Mouse (Mus musculus): ENCODE results near the gene Gm21586. TPM values are rescaled to one million over a fixed set of nuclear protein-coding genes. Genes with fewer than 3 reads are reported as not detected.
"Not testable (repeated sequence)": the region's sequence is repeated elsewhere in the genome, so short reads cannot be mapped to it uniquely, and the experiment has no call there.

The Gm21586 gene
- polyA plus RNA-seq (2016; fragmentation: Nextera tagmentation; extraction: Ambion mirVana), result not detected in 2 replicates

- H3K27me3 ChIP-seq (ENCODE audit: insufficient read depth, poor library complexity, severe bottlenecking); H3K4me1 ChIP-seq (replicated peaks); DNase-seq (ENCODE audit: low spot score); H3K9me3 ChIP-seq; H3K4me3 ChIP-seq; H3K27ac ChIP-seq; H3K36me3 ChIP-seq: not testable (repeated sequence)
- no CpG with 5 or more reads among the region's 18 CpGs for WGBS
These were observed at the start of gene Gm21586 for GRCm38 (mm10) chr4:42439078-42439477. Gene Gm21586 (plus strand): TSS chr4:42439378.

DNA sequence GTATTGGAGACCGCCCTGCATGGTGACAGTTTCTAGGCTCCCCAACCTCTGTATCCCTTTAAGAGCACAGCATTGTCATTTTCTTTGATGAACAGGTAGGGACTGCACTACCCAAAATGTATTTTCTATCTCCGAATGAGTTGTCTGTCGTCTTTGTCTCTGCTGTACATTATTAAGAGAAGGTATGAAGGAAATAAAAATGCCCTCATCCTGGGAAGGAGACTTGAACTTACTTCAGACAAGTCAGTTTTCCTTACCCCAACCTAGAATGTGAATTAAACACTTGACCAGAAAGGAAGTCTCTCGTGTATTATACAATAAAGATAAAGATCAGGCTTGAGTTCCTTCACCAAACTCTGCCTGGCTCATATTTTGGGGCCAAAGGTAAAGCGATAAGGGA, 27.3 kb downstream of the Gm21586 start, which contains the start of gene Gm2163:
TSS of gene Gm2163 (plus strand) at position 301 of the 400 bp plus-strand sequence.
- H3K4me1 ChIP-seq (replicated peaks), result not testable (repeated sequence)
- no CpG with 5 or more reads among the region's 5 CpGs for WGBS

More for the DNA sequence above, 27.3 kb downstream of the Gm21586 start, which contains the start of gene Gm2163:
- H3K27me3 ChIP-seq (ENCODE audit: insufficient read depth, poor library complexity, severe bottlenecking); H3K27ac ChIP-seq; H3K4me3 ChIP-seq; H3K9me3 ChIP-seq; DNase-seq (ENCODE audit: low spot score); H3K36me3 ChIP-seq: not testable (repeated sequence)

Other genes with a start within 250 kb of the Gm21586 start
- gene Gm10600, start 198.7 kb upstream of the Gm21586 start, polyA plus RNA-seq (2016; fragmentation: Nextera tagmentation; extraction: Ambion mirVana), result not detected in 2 replicates
- not detected in 2 replicates for gene Ccl21b, start 183.6 kb upstream of the Gm21586 start, polyA plus RNA-seq (2016; fragmentation: Nextera tagmentation; extraction: Ambion mirVana)
- not detected in 2 replicates for gene Gm21953, start 145.1 kb upstream of the Gm21586 start, polyA plus RNA-seq (2016; fragmentation: Nextera tagmentation; extraction: Ambion mirVana)
- not detected in 2 replicates for gene Fam205a3, start 121.0 kb upstream of the Gm21586 start, polyA plus RNA-seq (2016; fragmentation: Nextera tagmentation; extraction: Ambion mirVana)
- gene Gm2163, start 27.4 kb downstream of the Gm21586 start, polyA plus RNA-seq (2016; fragmentation: Nextera tagmentation; extraction: Ambion mirVana), result 0.05 TPM in 1 of 2 replicates, not detected in the other
- gene Fam205a2, start 88.8 kb downstream of the Gm21586 start, polyA plus RNA-seq (2016; fragmentation: Nextera tagmentation; extraction: Ambion mirVana), result not detected in 2 replicates
- gene Gm10591, start 172.8 kb downstream of the Gm21586 start, polyA plus RNA-seq (2016; fragmentation: Nextera tagmentation; extraction: Ambion mirVana), result not detected in 2 replicates
- gene Gm2564, start 190.3 kb downstream of the Gm21586 start, polyA plus RNA-seq (2016; fragmentation: Nextera tagmentation; extraction: Ambion mirVana), result not detected in 2 replicates
- not detected in 2 replicates for gene Ccl27b, start 215.9 kb downstream of the Gm21586 start, polyA plus RNA-seq (2016; fragmentation: Nextera tagmentation; extraction: Ambion mirVana)
- gene Il11ra2, start 222.5 kb downstream of the Gm21586 start, polyA plus RNA-seq (2016; fragmentation: Nextera tagmentation; extraction: Ambion mirVana), result not detected in 2 replicates